9 mouse cellular contexts compared by ENCODE assay signal in the genomic region with DNA sequence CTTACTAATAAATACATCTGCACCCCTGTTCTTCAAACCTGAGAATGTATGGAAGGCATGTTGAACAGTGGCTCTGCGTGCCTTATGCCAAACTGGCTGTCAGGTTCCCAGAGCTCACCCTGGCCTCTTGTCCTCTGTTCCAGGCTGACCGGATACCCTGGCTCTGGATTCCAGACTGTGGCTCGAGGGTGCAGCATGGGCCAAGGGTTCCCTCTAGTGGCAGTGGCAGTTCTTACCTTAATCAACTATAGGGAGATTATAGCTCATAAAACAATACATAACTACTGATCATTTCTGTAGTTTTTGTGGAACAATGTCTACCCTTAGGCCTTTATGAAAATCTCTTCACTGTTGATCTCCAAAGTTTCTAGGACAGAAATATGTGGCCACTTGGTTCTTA. TPM values are rescaled to one million over a fixed set of nuclear protein-coding genes. Genes with fewer than 3 reads are reported as not detected.
DNase-seq lines count a peak whose midpoint lies in the region; ATAC-seq and TF ChIP-seq lines count a peak whose summit lies in the region.
"Had no signal": no experiment of that assay in that cellular context is flagged by ENCODE, and none has a peak within 500 bp of the region (broad histone marks: within the 10 kb centered on the region; RNA-seq: fewer than 3 reads in every experiment).

No protein-coding gene starts in this region.

- no peak overlapping the region for H3K9ac ChIP-seq in forebrain, embryonic 14.5 days (ENCODE audit: low read length)
- H3K9ac ChIP-seq: liver, embryonic 13.5 days had no signal

- 45% methylated on average over 3 of the region's 3 CpGs for WGBS in thymus, adult 2 months
- WGBS in forebrain, embryonic 14.5 days: 71% methylated on average over 3 of the region's 3 CpGs

- no peaks in the 10 kb centered on the region for H3K9me3 ChIP-seq in forebrain, embryonic 14.5 days (replicated peaks; ENCODE audit: control insufficient read depth, low read length)
- H3K9me3 ChIP-seq: liver, embryonic 13.5 days had no signal

- intact Hi-C loops in left cerebral cortex, postnatal 25 days (cut with DNase I): loop anchor here (5.0 kb wide), 1 partner anchor 54 kb away; no protein-coding TSS in a partner anchor

- no peaks in the 10 kb centered on the region for H3K27me3 ChIP-seq in thymus, adult 2 months (ENCODE audit: control insufficient read depth, insufficient read depth, low read length)
- H3K27me3 ChIP-seq in forebrain, embryonic 14.5 days (replicated peaks; ENCODE audit: control insufficient read depth, insufficient read depth, low read length): no peaks in the 10 kb centered on the region

- no peaks in the 10 kb centered on the region for H3K36me3 ChIP-seq in thymus, adult 2 months (ENCODE audit: control insufficient read depth, insufficient read depth, low read length)
- no peaks in the 10 kb centered on the region for H3K36me3 ChIP-seq in forebrain, embryonic 14.5 days (ENCODE audit: control insufficient read depth, insufficient read depth, low read length)
- H3K36me3 ChIP-seq: liver, embryonic 13.5 days had no signal

- DNase-seq in gastrocnemius, postnatal 10 days: peak; percentile 21
- no peak for DNase-seq in gastrocnemius, adult 8-10 months (ENCODE audit: low spot score in 2 of 2)
- peak; percentile 40 for DNase-seq in thymus, adult 2 months
- DNase-seq in thymus, adult 18-20 months: no peak
- DNase-seq in embryo, embryonic 9.5 days (ENCODE audit: extremely low spot score): peak; percentile 19
- DNase-seq in left cerebral cortex, postnatal 25 days (ENCODE audit: low spot score in 2 of 2): peak; percentile 13 to 42
- peak; percentile 30 for DNase-seq in thymus, postnatal 25 days
- no peak for DNase-seq in forebrain, embryonic 14.5 days (ENCODE audit: low spot score)
- DNase-seq: liver, embryonic 13.5 days had no signal

- TF ChIP-seq CTCF in thymus, adult 2 months (IDR thresholded peaks at IDR 0.05; ENCODE audit: borderline replicate concordance, control insufficient read depth, extremely low read depth, insufficient read depth, low read length, poor library complexity): no peak

- H3K4me1 ChIP-seq in thymus, adult 2 months (replicated peaks; ENCODE audit: control insufficient read depth, insufficient read depth, low read length): no peaks in the 10 kb centered on the region; the same call in 1 of the 2 replicates
- H3K4me1 ChIP-seq in forebrain, embryonic 14.5 days (ENCODE audit: control insufficient read depth, insufficient read depth, low read length): no peaks in the 10 kb centered on the region
- H3K4me1 ChIP-seq: liver, embryonic 13.5 days had no signal

- no peak for TF ChIP-seq POLR2A in thymus, adult 2 months (IDR thresholded peaks at IDR 0.05; ENCODE audit: control insufficient read depth, extremely low read depth, insufficient read depth, low read length, poor library complexity)

- no peak overlapping the region for H3K27ac ChIP-seq in thymus, adult 2 months (ENCODE audit: control insufficient read depth, insufficient read depth, low read length)
- H3K27ac ChIP-seq in forebrain, embryonic 14.5 days (ENCODE audit: low read depth, low read length): no peak overlapping the region
- H3K27ac ChIP-seq: liver, embryonic 13.5 days had no signal

- no peak overlapping the region for H3K4me3 ChIP-seq in thymus, adult 2 months (ENCODE audit: control insufficient read depth, insufficient read depth, low read length)
- H3K4me3 ChIP-seq in forebrain, embryonic 14.5 days (ENCODE audit: low read depth, low read length): no peak overlapping the region
- H3K4me3 ChIP-seq: liver, embryonic 13.5 days had no signal

- ATAC-seq in forebrain, embryonic 14.5 days: no peak

- H3K4me2 ChIP-seq in forebrain, embryonic 14.5 days (ENCODE audit: low read length): no peak overlapping the region
- H3K4me2 ChIP-seq: liver, embryonic 13.5 days had no signal

RNA-seq across cellular contexts. Expression of a gene that starts 22.2 kb away (rescaled TPM):
- not detected for total RNA-seq in gastrocnemius, postnatal 10 days (2021)
- not detected for total RNA-seq in gastrocnemius, adult 8-10 months (2022)
- 0.08 and 4.8 TPM in 2 replicates for polyA plus RNA-seq in thymus, adult 2 months (2012; rRNA removed)
- not detected for total RNA-seq in left cerebral cortex, postnatal 25 days (2021)
- polyA plus RNA-seq in forebrain, embryonic 14.5 days (2014; fragmentation: Nextera tagmentation; extraction: Ambion mirVana): not detected in 2 replicates

Comparison
In these comparisons a context has a peak if more than half of its experiments do, and no peak if none do; other contexts are left out.
1. DNase-seq: peak in gastrocnemius, postnatal 10 days (single experiment), thymus, adult 2 months (single experiment), embryo, embryonic 9.5 days (single experiment), left cerebral cortex, postnatal 25 days (2 of 2) and thymus, postnatal 25 days (single experiment); none in gastrocnemius, adult 8-10 months (0 of 2), thymus, adult 18-20 months (0 of 2) and forebrain, embryonic 14.5 days (single experiment).